Mouse (Mus musculus) erythroblast, embryonic 14.5 days (primary cell): Measurements from ENCODE around the gene Dlst. TPM values are rescaled to one million over a fixed set of nuclear protein-coding genes. Genes with fewer than 3 reads are reported as not detected.

ENCODE experiments used
- H3K27me3 ChIP-seq: 2 replicates; pipeline ENCODE4 v1.6.1; 2012; ENCODE audit warnings: inconsistent platforms; ENCODE audit not compliant: control insufficient read depth
- H3K36me3 ChIP-seq: 2 replicates; pipeline ENCODE4 v1.6.1; 2012; ENCODE audit warnings: mild to moderate bottlenecking, inconsistent platforms; ENCODE audit not compliant: control insufficient read depth
- H3K4me1 ChIP-seq: 2 replicates; pipeline ENCODE4 v1.6.1; 2012; ENCODE audit warnings: inconsistent platforms; ENCODE audit not compliant: control insufficient read depth
- H3K4me3 ChIP-seq: replicated peaks from 2 replicates; pipeline ENCODE3; 2012; ENCODE audit warnings: moderate library complexity, mild to moderate bottlenecking, inconsistent platforms
- H3K9me3 ChIP-seq: 2 replicates; pipeline ENCODE4 v1.6.1; 2012; ENCODE audit warnings: low read length, inconsistent platforms, mixed read lengths; ENCODE audit not compliant: control insufficient read depth
- GATA1 ChIP-seq: IDR thresholded peaks from 2 replicates; pipeline ENCODE4 v1.6.1; 2012; ENCODE audit warnings: low read length, inconsistent platforms, mixed read lengths
- TAL1 ChIP-seq: IDR thresholded peaks from 3 replicates; pipeline ENCODE4 v1.6.1; 2012; ENCODE audit warnings: low read length, inconsistent platforms, mixed read lengths
- polyA plus RNA-seq: library from polyadenylated mRNA; stranded (reverse); fragments of >175 nt; gene quantifications from 2 replicates; pipeline ENCODE4 v1.2.3, GENCODE M21; 2012

Dlst gene
- polyA plus RNA-seq, 1 experiment: 55.1 TPM

DNA sequence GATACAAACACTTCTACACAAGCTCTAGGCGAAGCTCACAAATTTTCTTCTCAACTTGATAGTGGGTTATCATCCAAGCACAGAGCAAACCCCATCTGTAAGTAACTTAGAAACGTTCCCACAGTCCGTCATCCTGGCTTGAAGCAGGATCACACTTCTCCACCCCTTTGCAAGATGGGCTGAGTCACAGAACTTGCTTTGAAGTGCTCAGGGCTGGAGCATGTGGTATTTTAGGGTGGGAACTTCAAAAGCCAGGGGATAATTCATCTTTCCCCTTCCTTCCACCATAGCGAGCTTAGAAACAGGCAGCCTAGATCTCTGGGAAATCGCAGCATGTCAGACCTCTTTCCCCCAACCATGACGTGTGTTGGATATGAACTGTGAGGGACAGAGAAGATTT lies 45.7 kb downstream of the Dlst start:
- Histone ChIP-seq H3K36me3 (no peaks in the 10 kb centered on the region), H3K9me3 (no peaks in the 10 kb centered on the region), H3K4me3 (no peak overlapping the region), H3K4me1 (peaks cover 7% of the 10 kb centered on the region), H3K27me3 (peaks cover 9% of the 10 kb centered on the region)
- no peak for TF ChIP-seq TAL1
- no peak for TF ChIP-seq GATA1

DNA sequence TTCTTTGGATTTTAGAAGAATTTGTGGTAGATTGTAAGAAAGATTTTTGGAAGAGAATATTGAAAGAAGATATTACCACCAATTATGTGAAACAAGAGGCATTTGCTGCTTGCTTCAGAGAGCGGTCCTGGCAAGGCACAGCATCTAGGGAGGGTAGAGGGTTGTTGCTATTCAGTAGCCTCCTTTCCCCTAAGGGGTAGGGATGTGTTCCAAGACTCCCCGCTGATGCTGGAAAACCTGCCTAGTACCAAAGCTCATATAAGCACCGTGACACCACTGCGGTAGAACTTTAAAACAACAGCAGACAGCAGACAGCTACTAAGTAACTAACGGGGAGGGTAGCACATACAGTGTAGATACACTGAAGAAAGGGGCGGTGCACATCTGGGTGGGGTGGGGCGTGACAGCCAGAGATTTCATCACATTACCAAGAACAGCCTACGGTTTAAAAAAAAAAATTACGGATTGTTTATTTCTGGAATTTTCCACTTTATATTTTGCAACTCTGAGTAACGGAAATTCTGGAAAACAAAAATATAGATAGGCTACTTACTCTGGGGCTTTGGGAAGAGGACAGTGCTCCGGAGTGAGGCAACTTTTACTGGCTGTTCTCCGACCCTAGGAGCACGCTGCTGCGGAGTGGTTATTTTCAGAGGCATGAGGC lies 47.3 kb downstream of the Dlst start:
- TF ChIP-seq GATA1: no peak
- no peak for TF ChIP-seq TAL1
- H3K9me3 ChIP-seq: no peaks in the 10 kb centered on the region
- no peaks in the 10 kb centered on the region for H3K36me3 ChIP-seq
- H3K4me1 ChIP-seq: peaks cover 3% of the 10 kb centered on the region; the same call in 1 of the 2 replicates
- H3K27me3 ChIP-seq: peaks cover 5% of the 10 kb centered on the region
- no peak overlapping the region for H3K4me3 ChIP-seq

DNA sequence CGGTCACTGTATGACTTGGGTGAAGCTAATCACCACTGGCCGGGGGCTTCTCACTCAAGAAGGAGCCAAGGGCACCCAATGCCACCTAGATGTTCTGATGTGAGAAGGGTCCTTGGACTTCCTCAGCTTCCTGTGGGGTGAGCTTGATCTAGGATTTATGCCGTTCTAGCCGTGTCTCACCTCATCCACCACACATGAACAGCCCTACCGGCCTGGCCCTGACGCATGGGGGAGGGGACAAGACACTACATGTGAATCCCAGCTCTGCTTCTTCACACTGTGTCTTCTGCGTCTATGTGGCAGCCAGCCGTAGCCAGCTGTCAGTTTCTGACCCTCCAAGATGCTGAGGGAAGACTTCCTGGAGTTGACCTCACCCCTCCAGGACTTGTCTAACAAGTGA lies 48.2 kb downstream of the Dlst start:
- Histone ChIP-seq H3K4me3 (no peak overlapping the region), H3K27me3 (peaks cover 5% of the 10 kb centered on the region), H3K36me3 (no peaks in the 10 kb centered on the region), H3K9me3 (no peaks in the 10 kb centered on the region), H3K4me1 (peaks cover 3% of the 10 kb centered on the region; the same call in 1 of the 2 replicates)
- TF ChIP-seq GATA1 (no peak), TAL1 (no peak)

DNA sequence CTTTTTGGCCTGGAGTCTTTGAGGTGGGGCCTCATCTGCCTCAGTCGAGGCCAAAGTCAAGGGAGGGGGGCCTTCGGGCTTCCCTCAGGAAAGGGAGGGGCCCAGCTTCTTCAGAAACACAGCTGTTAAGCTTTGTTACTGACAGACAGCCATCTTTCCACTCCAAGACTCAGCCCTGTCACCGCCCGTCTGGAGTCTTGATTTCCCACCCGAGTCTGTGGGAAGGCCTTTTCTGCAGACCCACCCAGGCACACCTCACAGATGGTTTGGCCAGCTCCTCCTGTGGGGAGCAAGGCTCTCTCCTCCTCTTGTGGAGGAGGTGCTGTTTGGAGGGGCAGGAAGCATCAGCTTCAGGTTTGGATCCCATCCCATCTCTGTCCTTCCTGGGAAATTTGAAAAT lies 49.0 kb downstream of the Dlst start:
- TF ChIP-seq TAL1 (no peak), GATA1 (no peak)
- Histone ChIP-seq H3K9me3 (no peaks in the 10 kb centered on the region), H3K4me1 (peaks cover 3% of the 10 kb centered on the region; the same call in 1 of the 2 replicates), H3K4me3 (no peak overlapping the region), H3K27me3 (peaks cover 5% of the 10 kb centered on the region), H3K36me3 (no peaks in the 10 kb centered on the region)

DNA sequence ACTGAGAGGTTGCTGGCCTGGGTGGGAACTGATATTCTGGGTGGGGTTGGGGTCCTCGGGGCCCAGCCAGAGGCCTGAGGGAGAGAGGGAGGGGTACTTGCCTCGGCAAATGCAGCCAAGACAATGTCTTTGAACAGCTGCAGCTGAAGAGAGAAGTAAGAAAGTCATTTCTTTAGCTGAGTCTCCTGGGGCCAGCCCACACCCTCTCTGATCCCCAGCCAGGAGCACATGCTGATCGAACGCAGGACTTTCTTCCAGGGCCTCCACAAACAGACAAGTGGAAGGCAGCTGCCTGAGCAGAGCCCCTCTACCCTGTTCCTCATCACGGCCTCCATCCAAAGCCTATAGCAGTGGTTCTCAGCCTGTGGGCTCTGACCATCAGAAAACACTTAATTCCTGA lies 54.4 kb downstream of the Dlst start:
- H3K4me1 ChIP-seq: peaks cover 5% of the 10 kb centered on the region
- no peak for TF ChIP-seq TAL1
- TF ChIP-seq GATA1: no peak
- H3K27me3 ChIP-seq: peaks cover 5% of the 10 kb centered on the region
- H3K9me3 ChIP-seq: no peaks in the 10 kb centered on the region
- H3K36me3 ChIP-seq: no peaks in the 10 kb centered on the region
- no peak overlapping the region for H3K4me3 ChIP-seq

DNA sequence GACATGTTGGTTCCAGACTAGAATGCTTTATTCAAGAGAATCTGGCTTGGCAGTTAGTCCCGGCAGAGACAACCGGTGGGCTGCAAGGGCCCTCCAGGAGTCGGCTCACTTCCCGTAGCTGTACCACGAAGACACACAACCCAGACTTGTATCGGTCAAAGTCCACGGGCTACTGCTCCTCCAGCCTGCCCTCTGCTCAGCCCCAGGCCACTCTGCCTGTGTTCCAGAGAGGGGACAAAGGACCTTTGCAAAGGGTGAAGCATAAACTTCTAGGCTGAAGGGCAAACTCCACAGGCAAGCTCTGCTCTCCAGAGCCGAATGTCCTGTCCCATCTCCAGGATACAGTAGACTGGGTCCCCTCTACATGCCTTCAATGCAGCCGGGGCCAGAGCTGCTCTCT lies 56.0 kb downstream of the Dlst start:
- H3K36me3 ChIP-seq: no peaks in the 10 kb centered on the region
- peaks cover 5% of the 10 kb centered on the region for H3K4me1 ChIP-seq
- TF ChIP-seq TAL1 (no peak), GATA1 (no peak)
- H3K4me3 ChIP-seq: no peak overlapping the region
- peaks cover 5% of the 10 kb centered on the region for H3K27me3 ChIP-seq
- H3K9me3 ChIP-seq: no peaks in the 10 kb centered on the region

DNA sequence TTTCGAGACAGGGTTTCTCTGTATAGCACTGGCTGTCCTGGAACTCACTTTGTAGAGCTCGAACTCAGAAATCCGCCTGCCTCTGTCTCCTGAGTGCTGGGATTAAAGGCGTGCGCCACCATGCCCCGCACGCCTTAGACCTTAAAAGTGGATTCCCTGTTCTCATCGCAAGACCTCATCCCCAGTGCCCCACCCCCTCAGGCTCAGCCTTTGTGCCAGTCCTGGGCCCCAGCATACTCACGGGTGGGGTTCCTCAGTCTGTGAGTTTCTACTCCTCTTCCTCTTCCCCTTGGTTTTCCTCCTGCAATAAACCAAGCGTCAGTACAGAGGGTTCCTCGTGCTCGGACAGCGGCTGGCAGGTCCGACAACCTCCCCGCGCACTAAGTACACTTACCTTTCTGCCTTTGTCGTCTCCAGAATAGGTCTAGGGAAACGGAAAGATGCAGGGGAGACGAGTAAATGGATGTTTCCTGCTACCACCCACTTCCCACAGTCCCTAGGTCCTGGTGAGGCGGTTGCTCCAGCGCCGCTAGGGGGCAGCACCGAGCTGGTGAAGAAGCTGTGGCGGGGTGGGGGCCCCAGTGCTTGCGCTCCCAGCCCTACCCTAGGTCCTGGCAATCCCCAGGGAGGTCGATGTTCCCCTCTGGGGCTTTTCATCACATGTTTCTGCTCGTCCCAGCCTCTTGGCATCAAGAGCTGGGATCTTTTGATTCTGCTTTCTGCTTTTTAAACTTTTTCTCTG lies 58.7 kb downstream of the Dlst start:
- H3K4me3 ChIP-seq: no peak overlapping the region
- no peaks in the 10 kb centered on the region for H3K36me3 ChIP-seq
- H3K4me1 ChIP-seq: peaks cover 5% of the 10 kb centered on the region
- peaks cover 5% of the 10 kb centered on the region for H3K27me3 ChIP-seq
- TF ChIP-seq GATA1 (no peak), TAL1 (no peak)
- H3K9me3 ChIP-seq: no peaks in the 10 kb centered on the region

DNA sequence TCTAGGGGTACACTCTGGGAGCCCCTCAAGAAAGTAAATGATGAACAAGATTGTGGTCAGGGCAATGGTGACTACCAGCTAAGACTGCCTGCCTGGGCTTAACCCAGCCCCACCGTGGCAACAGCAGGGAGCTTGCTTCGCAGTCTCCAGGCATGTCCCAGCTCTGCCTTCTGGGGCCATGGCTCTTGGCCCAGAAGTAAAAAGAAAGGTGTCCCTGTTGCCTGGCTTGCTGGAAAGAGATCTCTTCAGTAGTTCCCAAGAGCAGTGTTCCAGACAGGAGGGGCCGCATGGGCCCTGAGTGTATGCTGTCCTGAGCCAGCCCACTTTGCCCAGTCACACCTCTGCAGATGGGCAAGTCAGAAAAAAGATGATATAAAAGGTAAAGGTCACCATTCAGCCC lies 59.2 kb downstream of the Dlst start:
- Histone ChIP-seq H3K9me3 (no peaks in the 10 kb centered on the region), H3K27me3 (peaks cover 7% of the 10 kb centered on the region), H3K4me1 (peaks cover 5% of the 10 kb centered on the region), H3K4me3 (no peak overlapping the region), H3K36me3 (no peaks in the 10 kb centered on the region)
- no peak for TF ChIP-seq TAL1

DNA sequence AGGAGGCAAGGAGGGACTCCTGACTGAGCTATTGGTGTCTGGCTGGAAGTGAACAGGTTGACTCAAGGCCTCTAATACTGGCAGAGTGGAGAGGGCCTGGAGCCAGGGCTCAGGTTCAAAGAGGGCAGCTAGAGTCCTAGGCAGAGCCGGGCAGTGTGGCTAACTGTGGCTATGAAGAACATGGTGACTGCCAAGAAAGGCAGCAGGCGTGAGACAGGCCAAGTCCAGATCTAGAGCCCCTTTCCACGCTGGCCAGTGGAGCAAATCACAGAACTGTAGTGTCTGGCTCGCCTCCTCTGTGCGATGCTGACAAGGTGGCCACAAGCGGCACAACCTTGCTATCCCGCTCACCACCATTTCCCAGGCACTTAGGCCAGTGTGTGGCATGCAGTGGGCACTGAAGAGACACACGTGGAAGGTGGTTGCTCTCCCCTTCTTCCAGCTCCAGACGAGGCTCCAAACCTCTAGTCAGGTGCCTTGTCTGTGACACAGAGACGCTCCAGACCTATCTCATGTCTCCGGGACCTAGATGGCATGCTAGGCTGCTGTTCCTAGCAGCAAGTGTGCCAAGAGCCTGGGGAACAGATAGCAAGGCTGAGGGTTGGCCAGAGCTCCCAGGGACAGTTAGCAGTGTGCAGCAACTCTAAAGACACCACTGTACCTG lies 59.8 kb downstream of the Dlst start:
- no peak overlapping the region for H3K4me3 ChIP-seq
- H3K36me3 ChIP-seq: no peaks in the 10 kb centered on the region
- TF ChIP-seq GATA1 (no peak), TAL1 (no peak)
- peaks cover 13% of the 10 kb centered on the region for H3K27me3 ChIP-seq
- H3K9me3 ChIP-seq: no peaks in the 10 kb centered on the region
- H3K4me1 ChIP-seq: peaks cover 5% of the 10 kb centered on the region
